Mouse (Mus musculus): ENCODE measurements around the gene Tbc1d8. TPM values are rescaled to one million over a fixed set of nuclear protein-coding genes. Genes with fewer than 3 reads are reported as not detected.
A peak's percentile ranks its signal among the peaks of the same experiment; 100 is the strongest.

Gene Tbc1d8
- total and polyA plus RNA-seq, 2 experiments from 2014 or later, result 6.4 to 16.7 TPM

- Histone ChIP-seq H3K4me1 (ENCODE audit: control insufficient read depth, insufficient read depth) (no peaks in the 10 kb centered on the region), H3K4me2 (ENCODE audit: low read depth, low read length) (no peak overlapping the region), H3K27me3 (ENCODE audit: control insufficient read depth, insufficient read depth, low read length) (no peaks in the 10 kb centered on the region), H3K9me3 (replicated peaks; ENCODE audit: control insufficient read depth, low read length) (no peaks in the 10 kb centered on the region), H3K36me3 (replicated peaks; ENCODE audit: control insufficient read depth, insufficient read depth, low read length) (peaks cover 23% of the 10 kb centered on the region), H3K9ac (replicated peaks; ENCODE audit: low read depth, low read length) (no peak overlapping the region), H3K4me3 (ENCODE audit: low read depth, low read length) (no peak overlapping the region), H3K27ac (ENCODE audit: low read depth) (no peak overlapping the region)
- no peak for DNase-seq (ENCODE audit: low spot score)
- WGBS, result 80% methylated on average over 4 of the region's 4 CpGs
- TF ChIP-seq EP300 (IDR thresholded peaks at IDR 0.05; ENCODE audit: low read depth) (no peak), CTCF (IDR thresholded peaks at IDR 0.05; ENCODE audit: low read depth) (no peak)
- no peak for ATAC-seq (ENCODE audit: insufficient read depth, low read depth)
Measured at GRCm38 (mm10) chr1:39341807-39342206, 136.7 kb downstream of the Tbc1d8 start.

GRCm38 (mm10) chr1:39340647-39341046 is 137.9 kb downstream of the Tbc1d8 start:
- no peak overlapping the region for H3K9ac ChIP-seq (replicated peaks; ENCODE audit: low read depth, low read length)
- ATAC-seq (ENCODE audit: insufficient read depth, low read depth) (peak; percentile 65; the same call in 1 of the 2 replicates), DNase-seq (ENCODE audit: low spot score) (peak; percentile 75)
- H3K36me3 ChIP-seq (replicated peaks; ENCODE audit: control insufficient read depth, insufficient read depth, low read length), result peaks cover 13% of the 10 kb centered on the region
- H3K9me3 ChIP-seq (replicated peaks; ENCODE audit: control insufficient read depth, low read length), result no peaks in the 10 kb centered on the region
- no peak overlapping the region for H3K27ac ChIP-seq (ENCODE audit: low read depth)
- H3K4me1 ChIP-seq (ENCODE audit: control insufficient read depth, insufficient read depth), result peaks cover 3% of the 10 kb centered on the region; the same call in 1 of the 2 replicates
- 19% methylated on average over 8 of the region's 8 CpGs for WGBS
- no peaks in the 10 kb centered on the region for H3K27me3 ChIP-seq (ENCODE audit: control insufficient read depth, insufficient read depth, low read length)
- TF ChIP-seq EP300 (IDR thresholded peaks at IDR 0.05; ENCODE audit: low read depth) (no peak), CTCF (IDR thresholded peaks at IDR 0.05; ENCODE audit: low read depth) (peak; percentile 78)
- no peak overlapping the region for H3K4me2 ChIP-seq (ENCODE audit: low read depth, low read length)
- H3K4me3 ChIP-seq (ENCODE audit: low read depth, low read length), result no peak overlapping the region

GRCm38 (mm10) chr1:39340156-39340555 is 138.4 kb downstream of the Tbc1d8 start:
- H3K4me3 ChIP-seq (ENCODE audit: low read depth, low read length), result no peak overlapping the region
- no peak overlapping the region for H3K4me2 ChIP-seq (ENCODE audit: low read depth, low read length)
- 35% methylated on average over 6 of the region's 6 CpGs for WGBS
- peaks cover 3% of the 10 kb centered on the region; the same call in 1 of the 2 replicates for H3K4me1 ChIP-seq (ENCODE audit: control insufficient read depth, insufficient read depth)
- no peak overlapping the region for H3K27ac ChIP-seq (ENCODE audit: low read depth)
- H3K36me3 ChIP-seq (replicated peaks; ENCODE audit: control insufficient read depth, insufficient read depth, low read length), result peaks cover 12% of the 10 kb centered on the region; the same call in 1 of the 2 replicates
- no peaks in the 10 kb centered on the region for H3K27me3 ChIP-seq (ENCODE audit: control insufficient read depth, insufficient read depth, low read length)
- ATAC-seq (ENCODE audit: insufficient read depth, low read depth) (no peak), DNase-seq (ENCODE audit: low spot score) (no peak)
- no peaks in the 10 kb centered on the region for H3K9me3 ChIP-seq (replicated peaks; ENCODE audit: control insufficient read depth, low read length)
- H3K9ac ChIP-seq (replicated peaks; ENCODE audit: low read depth, low read length), result no peak overlapping the region
- TF ChIP-seq CTCF (IDR thresholded peaks at IDR 0.05; ENCODE audit: low read depth) (no peak), EP300 (IDR thresholded peaks at IDR 0.05; ENCODE audit: low read depth) (no peak)

GRCm38 (mm10) chr1:39339455-39339854 is 139.1 kb downstream of the Tbc1d8 start:
- Histone ChIP-seq H3K4me3 (ENCODE audit: low read depth, low read length) (no peak overlapping the region), H3K4me2 (ENCODE audit: low read depth, low read length) (no peak overlapping the region), H3K36me3 (replicated peaks; ENCODE audit: control insufficient read depth, insufficient read depth, low read length) (peaks cover 18% of the 10 kb centered on the region; the same call in 1 of the 2 replicates), H3K9ac (replicated peaks; ENCODE audit: low read depth, low read length) (no peak overlapping the region), H3K27ac (ENCODE audit: low read depth) (no peak overlapping the region), H3K27me3 (ENCODE audit: control insufficient read depth, insufficient read depth, low read length) (no peaks in the 10 kb centered on the region), H3K9me3 (replicated peaks; ENCODE audit: control insufficient read depth, low read length) (no peaks in the 10 kb centered on the region), H3K4me1 (ENCODE audit: control insufficient read depth, insufficient read depth) (peaks cover 3% of the 10 kb centered on the region; the same call in 1 of the 2 replicates)
- WGBS, result 62% methylated on average over 5 of the region's 5 CpGs
- TF ChIP-seq EP300 (IDR thresholded peaks at IDR 0.05; ENCODE audit: low read depth) (no peak), CTCF (IDR thresholded peaks at IDR 0.05; ENCODE audit: low read depth) (no peak)
- DNase-seq (ENCODE audit: low spot score) (no peak), ATAC-seq (ENCODE audit: insufficient read depth, low read depth) (no peak)

- DNase-seq (ENCODE audit: low spot score), result no peak
- no peaks in the 10 kb centered on the region for H3K27me3 ChIP-seq (ENCODE audit: control insufficient read depth, insufficient read depth, low read length)
- H3K4me3 ChIP-seq (ENCODE audit: low read depth, low read length), result no peak overlapping the region
- H3K4me2 ChIP-seq (ENCODE audit: low read depth, low read length), result no peak overlapping the region
- TF ChIP-seq EP300 (IDR thresholded peaks at IDR 0.05; ENCODE audit: low read depth) (no peak), CTCF (IDR thresholded peaks at IDR 0.05; ENCODE audit: low read depth) (no peak)
- peaks cover 23% of the 10 kb centered on the region for H3K36me3 ChIP-seq (replicated peaks; ENCODE audit: control insufficient read depth, insufficient read depth, low read length)
- no peak overlapping the region for H3K9ac ChIP-seq (replicated peaks; ENCODE audit: low read depth, low read length)
- H3K9me3 ChIP-seq (replicated peaks; ENCODE audit: control insufficient read depth, low read length), result no peaks in the 10 kb centered on the region
- no peak for ATAC-seq (ENCODE audit: insufficient read depth, low read depth)
- H3K27ac ChIP-seq (ENCODE audit: low read depth), result no peak overlapping the region
- H3K4me1 ChIP-seq (ENCODE audit: control insufficient read depth, insufficient read depth), result peaks cover 3% of the 10 kb centered on the region; the same call in 1 of the 2 replicates
- 78% methylated on average over 10 of the region's 10 CpGs for WGBS
Measured at GRCm38 (mm10) chr1:39338831-39339230, 139.7 kb downstream of the Tbc1d8 start.

GRCm38 (mm10) chr1:39336788-39337187 is 141.8 kb downstream of the Tbc1d8 start:
- WGBS, result 84% methylated on average over 8 of the region's 8 CpGs
- H3K4me1 ChIP-seq (ENCODE audit: control insufficient read depth, insufficient read depth), result peaks cover 12% of the 10 kb centered on the region
- no peaks in the 10 kb centered on the region for H3K27me3 ChIP-seq (ENCODE audit: control insufficient read depth, insufficient read depth, low read length)
- DNase-seq (ENCODE audit: low spot score), result no peak
- H3K27ac ChIP-seq (ENCODE audit: low read depth), result no peak overlapping the region
- H3K36me3 ChIP-seq (replicated peaks; ENCODE audit: control insufficient read depth, insufficient read depth, low read length), result peaks cover 26% of the 10 kb centered on the region
- no peak for ATAC-seq (ENCODE audit: insufficient read depth, low read depth)
- no peaks in the 10 kb centered on the region for H3K9me3 ChIP-seq (replicated peaks; ENCODE audit: control insufficient read depth, low read length)
- TF ChIP-seq CTCF (IDR thresholded peaks at IDR 0.05; ENCODE audit: low read depth) (no peak), EP300 (IDR thresholded peaks at IDR 0.05; ENCODE audit: low read depth) (no peak)
- no peak overlapping the region for H3K4me3 ChIP-seq (ENCODE audit: low read depth, low read length)
- H3K4me2 ChIP-seq (ENCODE audit: low read depth, low read length), result no peak overlapping the region
- H3K9ac ChIP-seq (replicated peaks; ENCODE audit: low read depth, low read length), result no peak overlapping the region
